Mouse (Mus musculus): ENCODE measurements around the gene Krtap27-1.

Gene Krtap27-1

DNA sequence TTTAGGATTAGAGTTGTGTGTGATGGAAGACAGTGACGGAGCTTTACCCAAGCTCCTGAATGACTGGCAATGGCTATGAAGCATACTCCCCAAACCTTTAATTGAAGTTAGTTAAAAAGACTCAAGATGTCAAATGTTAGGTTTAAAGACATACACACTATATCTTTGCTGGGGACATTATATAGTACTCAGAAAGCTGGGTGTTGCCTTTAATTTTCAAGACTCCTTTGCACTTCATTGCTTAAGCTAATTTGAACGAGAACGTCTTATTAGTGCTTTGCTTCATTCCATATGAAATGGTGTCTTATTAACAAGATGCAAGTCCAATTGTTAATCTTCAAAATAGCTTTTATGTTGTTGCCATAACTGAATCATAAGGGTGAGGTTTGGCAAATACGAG, at the start of gene Krtap27-1:
TSS of gene Krtap27-1 (minus strand) at position 101 of the 400 bp plus-strand sequence.
- no peak for DNase-seq

DNA sequence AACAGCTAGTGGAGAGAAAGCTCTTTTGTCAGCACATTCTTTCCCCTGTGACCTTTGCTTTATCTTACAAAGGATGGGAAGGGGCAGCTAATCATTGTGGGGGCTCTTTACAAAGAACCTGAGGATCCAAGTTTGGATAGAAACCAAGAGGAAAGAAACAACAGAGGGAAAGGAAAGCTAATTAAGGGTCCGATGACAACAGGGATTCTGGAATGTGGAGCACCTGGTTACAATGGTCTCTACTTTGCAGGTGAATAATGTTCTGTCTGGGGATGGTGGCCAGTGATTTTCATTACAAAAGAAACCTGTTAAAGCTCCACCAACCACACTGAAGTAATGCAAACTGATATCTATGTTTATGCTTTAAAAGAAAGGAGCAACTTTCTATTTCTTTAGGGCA, 48.6 kb upstream of the Krtap27-1 start:
- DNase-seq: no peak

DNA sequence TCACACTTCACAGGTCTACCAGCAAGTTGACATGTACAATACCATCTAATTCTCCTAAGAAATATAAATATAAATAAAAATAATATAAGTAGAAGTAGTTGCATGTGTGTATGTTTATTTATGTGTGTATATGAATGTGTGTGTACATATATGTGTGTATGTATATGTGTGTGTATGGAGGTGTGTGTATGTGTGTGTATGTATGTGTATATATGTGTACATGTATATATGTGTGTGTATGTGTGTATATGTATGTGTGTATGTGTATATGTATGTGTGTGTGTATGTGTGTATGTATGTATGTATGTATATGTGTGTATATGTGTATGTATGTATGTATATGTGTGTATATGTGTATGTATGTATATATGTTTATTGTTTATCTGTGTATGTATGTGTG, 45.1 kb upstream of the Krtap27-1 start:
- no peak for DNase-seq

DNA sequence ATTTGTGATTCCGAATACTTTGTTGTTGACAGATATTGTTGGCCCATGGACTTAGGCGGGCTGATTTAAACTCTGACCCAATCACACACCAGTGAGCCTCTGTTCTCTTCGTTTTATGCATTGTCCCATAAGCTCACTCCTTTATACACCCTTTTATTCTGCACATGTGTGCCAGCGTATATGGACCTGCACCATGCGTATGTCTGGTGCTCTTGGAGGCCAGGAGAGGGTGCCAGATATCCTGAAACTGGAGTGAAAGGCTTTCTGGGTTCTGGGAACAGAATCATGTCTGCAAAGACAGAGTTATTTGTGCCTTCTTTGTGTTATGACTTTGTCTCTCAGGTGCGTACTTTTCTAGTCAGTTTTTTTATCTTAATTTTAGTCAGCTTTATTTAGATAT, 39.8 kb upstream of the Krtap27-1 start:
- no peak for DNase-seq

DNA sequence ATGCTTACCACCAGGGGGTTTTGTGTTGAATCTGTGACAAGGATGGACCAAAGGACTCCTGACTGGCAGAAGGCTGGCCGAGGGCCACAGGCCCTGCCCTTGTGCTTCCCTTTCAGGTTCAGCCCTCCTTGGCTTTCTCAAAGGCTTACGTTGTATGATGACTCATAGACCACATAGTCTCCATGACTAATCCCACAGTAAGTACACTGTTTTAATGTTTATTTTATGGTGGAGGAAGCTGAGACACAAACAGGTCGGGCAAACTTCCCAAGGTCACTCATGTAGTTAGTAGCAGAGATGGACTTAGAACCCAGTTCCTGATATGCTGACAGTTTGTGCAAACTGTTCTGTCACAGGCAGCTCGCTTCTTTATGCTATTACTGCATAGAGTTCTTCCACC, 39.3 kb upstream of the Krtap27-1 start:
- DNase-seq: no peak

DNA sequence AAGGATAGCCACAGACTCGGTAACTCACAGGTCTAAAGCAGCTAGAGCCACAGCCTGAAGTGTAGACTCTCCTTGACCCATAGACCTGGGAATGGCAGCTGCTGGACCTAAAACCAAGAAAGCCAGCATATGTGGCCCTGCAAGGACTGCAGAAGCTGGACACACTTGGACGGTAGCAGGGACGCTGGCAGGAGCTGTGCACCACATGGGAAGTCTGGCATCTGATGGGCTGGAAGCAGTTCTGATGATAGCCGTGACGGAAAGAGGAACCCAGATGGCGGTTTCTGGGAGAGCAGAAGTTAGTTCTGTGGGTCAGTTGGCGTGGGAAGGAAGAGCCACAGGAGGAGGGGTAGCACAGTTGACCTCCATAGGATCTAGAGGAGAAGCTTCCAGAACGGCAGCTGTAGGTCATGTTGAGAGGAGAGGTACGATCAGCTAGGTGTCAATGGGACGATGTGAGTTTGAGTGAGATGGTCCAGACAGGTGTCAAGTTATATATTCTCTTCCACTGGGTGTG, 36.1 kb upstream of the Krtap27-1 start, which contains the start of gene 2310061N02Rik:
TSS of gene 2310061N02Rik (minus strand) at position 467 of the 517 bp plus-strand sequence.
- DNase-seq: no peak

DNA sequence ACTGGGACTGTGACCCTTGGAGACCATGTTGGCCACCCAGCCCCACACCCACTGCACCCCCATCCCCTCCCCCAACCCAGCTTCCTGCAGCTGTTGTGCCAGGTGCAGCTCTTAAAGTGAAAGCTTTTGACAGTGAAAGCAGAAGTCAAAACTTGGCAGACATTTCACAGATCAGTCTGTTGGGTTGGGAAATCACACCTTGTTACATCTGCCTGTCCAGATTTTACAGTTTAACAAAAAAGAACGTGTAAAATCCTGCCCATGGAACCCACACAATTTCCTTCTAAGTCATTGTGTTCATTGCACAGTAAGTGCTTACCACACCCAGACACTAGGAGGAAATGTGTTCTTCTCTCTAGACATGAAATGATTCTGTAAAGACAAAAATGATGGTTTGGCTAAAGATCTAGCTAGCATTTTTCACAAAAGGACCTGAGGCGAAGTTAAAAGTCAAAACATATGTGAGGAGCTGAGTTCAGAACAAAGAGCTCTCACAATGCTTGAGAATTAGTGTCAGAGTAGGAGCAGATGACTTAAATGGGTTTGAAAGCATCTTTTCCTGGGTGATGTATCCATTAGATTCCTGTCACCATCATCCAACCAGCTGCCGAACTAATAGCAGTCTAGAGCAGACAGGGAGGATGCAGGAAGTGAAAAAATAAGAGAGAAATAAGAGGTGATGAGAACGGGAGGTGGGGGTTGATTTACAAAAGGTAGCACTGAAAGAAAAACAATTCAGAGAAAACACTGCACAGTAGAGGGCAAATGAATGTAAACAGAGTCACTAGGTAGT, 29.8 kb upstream of the Krtap27-1 start:
- no peak for DNase-seq

DNA sequence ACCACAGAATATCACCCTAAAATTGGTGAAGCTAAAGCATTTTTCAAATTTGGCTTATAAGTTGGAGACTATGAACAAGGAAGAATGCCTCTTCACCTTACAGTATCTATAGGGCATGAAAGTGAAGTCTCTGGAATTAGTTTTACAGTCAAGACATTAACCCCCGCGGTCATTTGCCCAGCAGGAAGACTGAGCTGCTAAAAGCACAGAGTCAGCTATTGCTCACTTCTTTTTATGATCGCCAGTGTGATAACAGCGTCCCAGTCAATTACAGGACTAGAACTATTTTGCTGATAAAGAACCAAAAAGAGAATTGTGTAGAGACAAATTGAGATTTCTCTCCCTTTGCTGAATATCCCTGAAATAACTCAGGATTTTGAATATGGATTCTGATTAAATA, 24.8 kb upstream of the Krtap27-1 start:
- no peak for DNase-seq

DNA sequence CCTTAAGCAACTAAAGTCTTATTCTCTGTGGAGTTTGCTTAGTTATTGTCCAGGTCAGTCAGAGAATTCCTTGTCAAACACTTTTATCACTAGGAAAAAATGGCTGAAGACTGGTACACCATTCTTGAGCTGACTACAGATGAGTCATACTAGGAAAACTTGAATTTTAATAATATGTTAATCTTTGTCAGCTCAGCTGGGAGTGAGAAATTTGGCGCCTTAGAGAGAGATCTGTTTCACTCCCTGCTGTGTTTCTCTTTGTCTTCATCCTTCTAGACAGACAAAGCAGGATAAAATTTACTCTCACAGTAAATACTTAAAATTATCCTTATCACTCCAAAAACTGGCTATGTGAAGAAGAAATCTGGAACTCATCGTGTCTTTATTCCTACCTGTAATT, 9.8 kb upstream of the Krtap27-1 start:
- no peak for DNase-seq

DNA sequence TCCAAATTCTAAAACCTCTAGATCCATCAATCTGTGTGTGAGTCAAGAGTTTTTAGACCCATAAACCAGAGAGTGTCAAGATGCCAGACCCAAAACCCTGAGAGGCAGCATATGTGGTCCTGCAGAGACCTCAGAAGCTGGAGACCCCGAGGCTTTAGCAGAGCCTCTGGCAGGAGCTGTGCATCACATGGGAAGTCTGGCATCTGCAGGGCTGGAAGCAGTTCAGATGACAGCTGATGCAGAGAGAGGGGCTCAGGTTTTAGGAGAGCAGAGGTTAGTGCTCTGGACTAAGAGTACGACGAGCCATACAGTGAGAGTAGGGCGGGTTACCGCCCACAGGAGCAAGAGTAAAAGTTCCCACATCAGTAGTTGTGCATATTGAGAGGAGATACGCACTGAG, 7.6 kb upstream of the Krtap27-1 start:
- DNase-seq: no peak

DNA sequence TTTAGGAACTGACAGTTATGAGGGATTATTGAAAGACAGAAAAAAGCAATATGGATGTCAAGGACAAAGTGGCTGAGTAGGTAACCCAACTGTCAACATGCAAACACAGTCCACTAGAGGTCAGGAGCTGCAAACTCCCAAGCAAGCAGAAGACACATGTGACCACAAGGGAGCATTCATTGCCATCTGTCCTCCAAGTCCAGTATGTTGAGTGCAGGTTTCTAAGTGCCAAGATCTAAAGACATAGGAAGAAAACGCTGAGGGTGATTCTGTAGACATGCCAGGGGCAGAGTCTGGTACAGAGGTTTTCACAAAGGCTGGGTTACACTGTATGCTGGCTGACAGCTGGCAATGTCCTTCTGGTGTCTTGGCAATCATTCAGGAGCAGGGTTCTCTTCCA, 14.0 kb downstream of the Krtap27-1 start:
- DNase-seq: no peak

DNA sequence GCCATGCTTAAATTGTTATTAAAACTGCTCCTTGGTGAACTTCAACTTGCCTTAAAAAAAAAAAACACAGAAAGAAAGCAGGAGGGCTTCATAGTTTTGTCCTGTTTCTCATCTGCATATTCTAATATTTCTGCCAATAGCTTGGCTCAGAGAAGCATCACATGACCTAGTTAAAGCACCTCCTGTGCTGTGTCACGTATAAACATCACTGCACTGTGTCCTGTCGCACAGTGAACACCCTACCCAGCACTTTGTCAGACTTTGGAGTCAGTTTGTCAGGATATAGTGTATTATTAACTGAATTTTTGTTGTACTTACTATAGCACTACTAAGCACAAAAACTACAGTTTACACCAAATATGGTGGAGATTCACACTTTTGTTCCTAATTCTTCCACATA, 19.5 kb downstream of the Krtap27-1 start:
- no peak for DNase-seq

DNA sequence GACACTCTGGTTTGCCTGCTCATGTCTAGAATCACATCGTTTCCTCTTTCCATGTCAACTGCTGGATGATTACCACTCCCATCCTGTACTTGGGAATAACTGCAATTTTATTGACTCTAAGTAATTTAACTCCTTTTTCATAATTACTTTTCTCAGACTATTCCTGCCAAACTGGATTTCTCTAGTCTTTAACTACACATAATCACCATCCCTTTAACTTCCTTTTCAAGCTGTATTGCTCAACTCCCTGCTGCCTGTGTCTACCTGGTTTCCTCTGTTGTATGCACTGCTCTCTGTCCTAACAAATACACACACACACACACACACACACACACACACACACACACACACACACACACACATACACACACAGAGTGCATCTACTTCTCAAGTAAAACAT, 20.4 kb downstream of the Krtap27-1 start:
- no peak for DNase-seq

DNA sequence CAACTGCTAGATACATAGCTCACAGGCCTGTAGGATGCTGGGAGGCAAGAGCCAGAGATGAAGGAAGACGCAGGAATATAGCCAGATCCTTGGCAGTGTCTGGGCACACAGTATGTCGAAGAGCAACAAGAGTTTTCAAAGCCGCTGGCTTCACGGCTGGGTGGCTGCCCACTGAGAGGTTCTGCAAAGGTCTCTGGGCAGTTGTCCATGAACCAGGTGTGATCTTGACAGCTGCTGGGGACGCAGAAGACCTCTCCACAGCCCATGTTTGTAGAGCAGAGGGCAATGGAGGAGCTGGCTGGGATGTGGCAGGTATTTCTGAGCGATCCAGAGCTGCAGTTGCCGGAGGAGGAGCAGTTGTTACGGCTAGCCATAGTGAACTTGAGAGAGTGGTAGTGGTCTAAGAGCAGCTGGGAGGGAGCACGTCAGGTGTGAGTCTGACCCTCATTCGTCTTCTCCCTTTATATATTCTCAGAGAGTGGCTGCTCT, 24.1 kb downstream of the Krtap27-1 start, which contains the start of gene Krtap26-1:
TSS of gene Krtap26-1 (minus strand) at position 439 of the 489 bp plus-strand sequence.
- DNase-seq: no peak

DNA sequence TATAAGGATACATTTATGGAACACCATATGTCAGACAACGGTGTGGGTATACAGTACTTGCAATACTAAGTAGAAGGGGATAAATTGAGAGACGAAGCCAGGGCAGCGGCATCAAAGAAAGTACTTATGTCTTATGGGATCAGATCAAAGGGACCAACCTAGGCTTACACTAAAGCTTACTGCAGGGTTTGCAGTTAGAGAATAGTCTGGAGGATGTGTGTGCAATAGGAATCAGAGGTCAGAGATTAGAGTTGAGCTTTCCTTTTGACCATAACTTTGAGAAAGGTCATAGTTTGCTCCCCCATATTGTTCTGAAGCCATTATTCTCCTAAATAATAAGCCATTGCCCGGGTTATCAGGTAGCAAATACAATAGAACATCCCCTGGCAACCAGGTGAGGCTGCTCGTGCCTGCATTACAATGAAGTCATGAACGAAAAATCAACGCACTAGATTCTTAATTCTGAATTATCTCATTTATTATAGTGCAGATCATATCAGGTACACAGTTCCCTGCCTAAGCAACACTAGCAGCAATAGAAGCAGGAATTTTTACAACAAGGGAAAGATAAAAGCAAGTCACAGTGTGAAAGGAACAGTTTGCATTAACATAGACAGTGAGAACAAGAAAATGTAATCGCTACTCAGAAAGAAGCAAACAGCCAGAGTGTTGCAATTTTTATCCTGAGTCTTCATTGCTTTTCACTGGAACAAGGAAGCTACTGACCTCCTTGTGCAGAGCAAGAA, 24.9 kb downstream of the Krtap27-1 start:
- no peak for DNase-seq

DNA sequence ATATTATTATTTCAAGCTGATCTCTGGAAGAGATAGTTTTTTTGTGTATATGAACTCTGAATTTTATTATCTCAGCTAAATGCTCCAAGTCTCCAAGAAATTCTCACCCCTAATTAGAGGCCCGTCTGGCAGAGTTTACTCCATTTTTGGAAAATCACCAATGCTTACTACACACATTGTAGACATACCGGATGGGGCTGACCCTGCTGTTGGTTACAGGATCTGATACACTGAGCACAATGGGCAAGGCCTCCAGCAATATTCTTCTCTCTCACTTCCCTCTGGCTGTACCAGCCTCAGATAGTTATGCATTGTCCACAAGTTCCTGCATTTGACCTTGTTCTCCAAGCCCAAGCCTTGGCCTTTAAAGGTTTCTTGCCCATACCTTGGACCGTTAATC, 31.4 kb downstream of the Krtap27-1 start:
- no peak for DNase-seq

DNA sequence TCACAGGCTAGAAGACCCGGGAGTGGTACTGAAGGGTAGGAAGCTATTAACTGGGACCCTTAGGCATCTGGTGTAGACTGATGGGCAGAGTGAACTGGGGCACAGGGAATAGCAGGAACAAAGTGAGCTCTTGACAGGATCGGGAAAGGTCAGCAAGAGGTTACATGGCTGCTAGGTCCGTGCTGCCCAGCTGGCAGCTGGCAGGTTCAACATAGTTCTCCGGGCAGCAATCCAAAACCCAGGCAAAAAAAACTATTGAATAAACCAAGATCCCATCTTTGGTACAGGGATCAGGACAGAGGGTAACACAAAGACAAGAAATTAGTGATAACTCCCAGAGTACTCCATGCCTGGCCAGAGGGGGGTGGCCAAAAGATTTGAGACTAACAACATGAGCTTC, 36.3 kb downstream of the Krtap27-1 start:
- DNase-seq: no peak

DNA sequence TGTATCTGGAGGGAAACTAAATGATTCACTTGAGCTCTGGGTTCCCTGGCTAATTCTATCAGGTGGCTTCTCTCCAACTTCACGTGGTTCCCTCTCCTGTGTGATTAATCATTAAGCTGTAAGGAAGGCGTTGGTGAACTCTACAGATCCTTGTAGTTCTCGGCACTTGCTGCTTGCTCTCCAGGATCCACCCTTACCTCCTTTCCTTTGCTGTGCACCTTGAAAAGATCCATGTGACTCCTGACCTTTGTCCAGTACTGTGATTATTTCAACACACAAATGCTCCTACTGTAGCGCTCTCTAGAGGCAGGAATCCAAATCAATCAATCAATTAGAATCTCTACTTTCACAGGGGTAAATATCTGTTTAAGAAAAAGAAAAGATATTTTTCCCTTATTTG, 40.0 kb downstream of the Krtap27-1 start:
- DNase-seq: no peak

DNA sequence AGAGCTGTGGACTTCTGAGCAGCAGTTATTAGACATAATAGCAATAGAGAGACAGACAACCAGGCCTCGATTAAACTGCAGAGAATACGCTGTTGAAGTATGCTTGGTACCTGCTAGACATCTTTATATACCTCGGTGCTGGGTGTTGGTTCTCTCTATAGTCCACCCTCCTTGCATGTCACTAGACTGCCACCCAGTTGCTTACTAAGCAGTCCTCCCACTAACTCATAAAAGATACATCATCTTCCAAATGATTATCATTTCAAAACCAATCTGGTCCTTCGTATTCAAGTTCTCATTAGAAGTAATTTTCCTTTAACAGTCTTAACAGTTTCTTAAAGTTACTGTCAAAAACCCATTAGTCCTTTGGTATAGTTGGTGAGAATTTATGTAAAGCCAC, 43.9 kb downstream of the Krtap27-1 start, which contains the start of gene 2310079G19Rik:
TSS of gene 2310079G19Rik (minus strand) at position 101 of the 400 bp plus-strand sequence.
- DNase-seq: no peak

All from liver (tissue).